Mouse (Mus musculus): ENCODE measurements around the gene Tex21.

- TF ChIP-seq POLR2A (IDR thresholded peaks at IDR 0.05; ENCODE audit: extremely low read depth, insufficient read depth, low read length) (no peak), CTCF (IDR thresholded peaks at IDR 0.05; ENCODE audit: low read depth, low read length) (no peak)
Observed at GRCm38 (mm10) chr12:76197071-76197470, 49.5 kb downstream of the Tex21 start.

All from liver, adult 2 months (tissue).